In genomic region chr2:132497412-132498135, GRCm38 (mm10) we compare ENCODE assay signal across 8 mouse cellular contexts.
A peak's percentile ranks its signal among the peaks of the same experiment; 100 is the strongest.
DNase-seq lines count a peak whose midpoint lies in the region; ATAC-seq and TF ChIP-seq lines count a peak whose summit lies in the region.

No protein-coding gene starts in this region.

- no peaks in the 10 kb centered on the region for H3K27me3 ChIP-seq in kidney, postnatal 0 days (ENCODE audit: insufficient read depth, low read length)
- peaks cover 6% of the 10 kb centered on the region for H3K27me3 ChIP-seq in Patski

- H3K9ac ChIP-seq in kidney, postnatal 0 days (ENCODE audit: low read depth, low read length), result no peak overlapping the region

- no peaks in the 10 kb centered on the region for H3K4me1 ChIP-seq in kidney, postnatal 0 days (replicated peaks; ENCODE audit: insufficient read depth, low read length)

- in situ Hi-C loops in Patski (cut with MboI; ENCODE audit: low pct_unique_long_range_greater_than_20kb), result no loop called here

- ATAC-seq in kidney, postnatal 0 days (replicated peaks; ENCODE audit: low FRiP score, low read depth), result no peak
- ATAC-seq in Patski, result peak; percentile 39

- no peak overlapping the region for H3K4me3 ChIP-seq in kidney, postnatal 0 days (replicated peaks; ENCODE audit: low read depth, low read length)

- CTCF ChIA-PET in Patski (lab: Charles Lee), result interaction anchor here (3.9 kb wide), 1 partner anchor 182 kb away, joined by 15 read pairs; no protein-coding TSS in a partner anchor

- TF ChIP-seq CTCF in kidney, postnatal 0 days (IDR thresholded peaks at IDR 0.05; ENCODE audit: low read depth), result peak; percentile 60; the same call in 1 of the 2 replicates
- no peak for TF ChIP-seq CTCF in Patski (IDR thresholded peaks at IDR 0.05)

- POLR2A ChIA-PET in Patski (lab: Charles Lee), result no interaction called here

- WGBS in kidney, postnatal 0 days, result 76% methylated on average over 7 of the region's 7 CpGs

- H3K27ac ChIP-seq in kidney, postnatal 0 days, result no peak overlapping the region

- H3K36me3 ChIP-seq in kidney, postnatal 0 days (ENCODE audit: insufficient read depth, low read length), result no peaks in the 10 kb centered on the region

- peak; percentile 58 for DNase-seq in kidney, postnatal 0 days (ENCODE audit: low spot score)
- no peak for DNase-seq in kidney, adult 11 months
- peak; percentile 44 for DNase-seq in CD4-positive helper T cell, adult 2 months (ENCODE audit: low read depth, low spot score)
- DNase-seq in Patski (ENCODE audit: low read depth, low spot score), result no peak
- peak; percentile 62 for DNase-seq in induced T-regulatory cell, adult 2 months (ENCODE audit: low read depth)
- no peak for DNase-seq in ovary, postnatal 10 days (ENCODE audit: low spot score)
- no peak for DNase-seq in layer of hippocampus, postnatal 36 days
- no peak for DNase-seq in adrenal gland, adult 2 months

- H3K9me3 ChIP-seq in kidney, postnatal 0 days (replicated peaks; ENCODE audit: low read length), result no peaks in the 10 kb centered on the region

- no peak overlapping the region for H3K4me2 ChIP-seq in kidney, postnatal 0 days (ENCODE audit: low read length)

Comparison
In these comparisons a context has a peak if more than half of its experiments do, and no peak if none do; other contexts are left out.
1. DNase-seq: peak in kidney, postnatal 0 days (single experiment), CD4-positive helper T cell, adult 2 months (single experiment) and induced T-regulatory cell, adult 2 months (single experiment); none in kidney, adult 11 months (single experiment), Patski (single experiment), ovary, postnatal 10 days (single experiment), layer of hippocampus, postnatal 36 days (0 of 2) and adrenal gland, adult 2 months (single experiment).